Mouse (Mus musculus): ENCODE data around the gene Ube2s. TPM values are rescaled to one million over a fixed set of nuclear protein-coding genes. Genes with fewer than 3 reads are reported as not detected.

Ube2s gene
- total RNA-seq, 2 experiments from 2014 or later, result 190 to 280 TPM

Other genes with a start within 250 kb of the Ube2s start
Only the 30 nearest of the 32 such genes appear.
- gene Ptprh, start 208.5 kb downstream of the Ube2s start, total RNA-seq (2015), result not detected in 2 replicates
- not detected in 2 replicates for gene Ptprh, start 208.5 kb downstream of the Ube2s start, total RNA-seq (2017)
- 6.7 and 8.9 TPM in 2 replicates for gene Tmem86b, start 181.2 kb downstream of the Ube2s start, total RNA-seq (2015)
- 15.2 and 22.4 TPM in 2 replicates for gene Tmem86b, start 181.2 kb downstream of the Ube2s start, total RNA-seq (2017)
- 99.0 and 102 TPM in 2 replicates for gene Ppp6r1, start 153.6 kb downstream of the Ube2s start, total RNA-seq (2015)
- gene Ppp6r1, start 153.6 kb downstream of the Ube2s start, total RNA-seq (2017), result 124 and 144 TPM in 2 replicates
- 48.1 and 52.5 TPM in 2 replicates for gene Hspbp1, start 127.5 kb downstream of the Ube2s start, total RNA-seq (2015)
- 20.2 and 26.2 TPM in 2 replicates for gene Hspbp1, start 127.5 kb downstream of the Ube2s start, total RNA-seq (2017)
- 0.44 TPM in 1 of 2 replicates, not detected in the other for gene Brsk1, start 122.0 kb downstream of the Ube2s start, total RNA-seq (2015)
- gene Brsk1, start 122.0 kb downstream of the Ube2s start, total RNA-seq (2017), result not detected in 2 replicates
- gene Tmem150b, start 87.3 kb downstream of the Ube2s start, total RNA-seq (2015), result 10.1 and 12.1 TPM in 2 replicates
- 23.0 and 24.4 TPM in 2 replicates for gene Tmem150b, start 87.3 kb downstream of the Ube2s start, total RNA-seq (2017)
- 37.3 and 41.0 TPM in 2 replicates for gene Kmt5c, start 72.5 kb downstream of the Ube2s start, total RNA-seq (2015)
- gene Kmt5c, start 72.5 kb downstream of the Ube2s start, total RNA-seq (2017), result 50.1 and 55.6 TPM in 2 replicates
- gene Cox6b2, start 59.5 kb downstream of the Ube2s start, total RNA-seq (2015), result 63.0 and 71.7 TPM in 2 replicates
- gene Cox6b2, start 59.5 kb downstream of the Ube2s start, total RNA-seq (2017), result 44.2 and 66.7 TPM in 2 replicates
- not detected in 2 replicates for gene Fam71e2, start 41.3 kb downstream of the Ube2s start, total RNA-seq (2015)
- not detected in 2 replicates for gene Fam71e2, start 41.3 kb downstream of the Ube2s start, total RNA-seq (2017)
- 0.17 TPM in 1 of 2 replicates, not detected in the other for gene Il11, start 29.7 kb downstream of the Ube2s start, total RNA-seq (2015)
- not detected in 2 replicates for gene Il11, start 29.7 kb downstream of the Ube2s start, total RNA-seq (2017)
- not detected in 2 replicates for gene Tmem190, start 29.7 kb downstream of the Ube2s start, total RNA-seq (2015)
- not detected in 2 replicates for gene Tmem190, start 29.7 kb downstream of the Ube2s start, total RNA-seq (2017)
- gene Tmem238, start 22.9 kb downstream of the Ube2s start, total RNA-seq (2015), result 6.2 and 10.5 TPM in 2 replicates
- gene Tmem238, start 22.9 kb downstream of the Ube2s start, total RNA-seq (2017), result 5.4 and 5.5 TPM in 2 replicates
- gene Rpl28, start 19.7 kb downstream of the Ube2s start, total RNA-seq (2015), result 1,898 and 2,111 TPM in 2 replicates
- gene Rpl28, start 19.7 kb downstream of the Ube2s start, total RNA-seq (2017), result 686 and 710 TPM in 2 replicates
- 0.05 TPM in 1 of 2 replicates, not detected in the other for gene Shisa7, start 32.1 kb upstream of the Ube2s start, total RNA-seq (2015)
- gene Shisa7, start 32.1 kb upstream of the Ube2s start, total RNA-seq (2017), result not detected in 2 replicates
- 9.1 and 13.4 TPM in 2 replicates for gene Isoc2b, start 57.7 kb upstream of the Ube2s start, total RNA-seq (2015)
- gene Isoc2b, start 57.7 kb upstream of the Ube2s start, total RNA-seq (2017), result 34.9 and 98.1 TPM in 2 replicates
- gene Isoc2a, start 64.6 kb upstream of the Ube2s start, total RNA-seq (2015), result 2.4 and 3.1 TPM in 2 replicates
- 7.3 and 8.7 TPM in 2 replicates for gene Isoc2a, start 64.6 kb upstream of the Ube2s start, total RNA-seq (2017)
- not detected in 2 replicates for gene Gm36210, start 93.9 kb upstream of the Ube2s start, total RNA-seq (2015)
- gene Gm36210, start 93.9 kb upstream of the Ube2s start, total RNA-seq (2017), result not detected in 2 replicates
- 7.4 and 8.0 TPM in 2 replicates for gene Zfp628, start 102.6 kb upstream of the Ube2s start, total RNA-seq (2015)
- 1.9 and 2.7 TPM in 2 replicates for gene Zfp628, start 102.6 kb upstream of the Ube2s start, total RNA-seq (2017)
- gene Nat14, start 109.4 kb upstream of the Ube2s start, total RNA-seq (2015), result 0.20 and 0.64 TPM in 2 replicates
- gene Nat14, start 109.4 kb upstream of the Ube2s start, total RNA-seq (2017), result not detected in 2 replicates
- gene Ssc5d, start 113.2 kb upstream of the Ube2s start, total RNA-seq (2015), result not detected in 2 replicates
- gene Ssc5d, start 113.2 kb upstream of the Ube2s start, total RNA-seq (2017), result 0.10 TPM in 1 of 2 replicates, not detected in the other
- not detected in 2 replicates for gene Sbk2, start 151.8 kb upstream of the Ube2s start, total RNA-seq (2015)
- not detected in 2 replicates for gene Sbk2, start 151.8 kb upstream of the Ube2s start, total RNA-seq (2017)
- not detected in 2 replicates for gene Sbk3, start 158.6 kb upstream of the Ube2s start, total RNA-seq (2015)
- not detected in 2 replicates for gene Sbk3, start 158.6 kb upstream of the Ube2s start, total RNA-seq (2017)
- 11.1 and 14.3 TPM in 2 replicates for gene Zfp579, start 183.6 kb upstream of the Ube2s start, total RNA-seq (2015)
- 2.7 and 4.2 TPM in 2 replicates for gene Zfp579, start 183.6 kb upstream of the Ube2s start, total RNA-seq (2017)
- 11.0 and 13.0 TPM in 2 replicates for gene Zfp524, start 201.8 kb upstream of the Ube2s start, total RNA-seq (2015)
- 5.5 and 7.4 TPM in 2 replicates for gene Zfp524, start 201.8 kb upstream of the Ube2s start, total RNA-seq (2017)
- 35.6 and 39.2 TPM in 2 replicates for gene Fiz1, start 202.1 kb upstream of the Ube2s start, total RNA-seq (2015)
- 17.7 and 24.0 TPM in 2 replicates for gene Fiz1, start 202.1 kb upstream of the Ube2s start, total RNA-seq (2017)
- gene Gm44973, start 202.9 kb upstream of the Ube2s start, total RNA-seq (2015), result 1.9 and 4.6 TPM in 2 replicates
- gene Gm44973, start 202.9 kb upstream of the Ube2s start, total RNA-seq (2017), result not detected in 2 replicates
- gene Zfp865, start 207.8 kb upstream of the Ube2s start, total RNA-seq (2015), result 13.2 and 14.5 TPM in 2 replicates
- gene Zfp865, start 207.8 kb upstream of the Ube2s start, total RNA-seq (2017), result 12.4 and 14.4 TPM in 2 replicates
- gene Ccdc106, start 208.0 kb upstream of the Ube2s start, total RNA-seq (2015), result 0.57 TPM in 1 of 2 replicates, not detected in the other
- 0.21 TPM in 1 of 2 replicates, not detected in the other for gene Ccdc106, start 208.0 kb upstream of the Ube2s start, total RNA-seq (2017)
- not detected in 2 replicates for gene 4632433K11Rik, start 221.5 kb upstream of the Ube2s start, total RNA-seq (2015)
- 0.88 TPM in 1 of 2 replicates, not detected in the other for gene 4632433K11Rik, start 221.5 kb upstream of the Ube2s start, total RNA-seq (2017)
- 0.72 and 1.5 TPM in 2 replicates for gene Zfp784, start 225.9 kb upstream of the Ube2s start, total RNA-seq (2015)
- gene Zfp784, start 225.9 kb upstream of the Ube2s start, total RNA-seq (2017), result 1.6 and 1.7 TPM in 2 replicates

Measured in megakaryocyte progenitor cell, adult 5-6 weeks (primary cell).